ENCODE assay signal across 15 mouse cellular contexts in genomic region chr8:77375999-77376398, GRCm38 (mm10).
DNase-seq lines count a peak whose midpoint lies in the region; ATAC-seq and TF ChIP-seq lines count a peak whose summit lies in the region.
"Had no signal": no experiment of that assay in that cellular context is flagged by ENCODE, and none has a peak within 500 bp of the region (broad histone marks: within the 10 kb centered on the region; RNA-seq: fewer than 3 reads in every experiment).

No protein-coding gene starts in this region.

- no peak overlapping the region for H3K4me3 ChIP-seq in heart, embryonic 11.5 days (ENCODE audit: low read depth, low read length)
- H3K4me3 ChIP-seq in layer of hippocampus, adult 2 months, result no peak overlapping the region
- no peak overlapping the region for H3K4me3 ChIP-seq in MEL (ENCODE audit: control insufficient read depth in 1 of 2, insufficient read depth in 1 of 2, low read depth in 2 of 2, low read length in 2 of 2)
- no peak overlapping the region for H3K4me3 ChIP-seq in embryonic facial prominence, embryonic 15.5 days (replicated peaks)
- H3K4me3 ChIP-seq: forebrain, embryonic 13.5 days; gastrocnemius, adult 2 months; heart, embryonic 10.5 days; hindbrain, embryonic 10.5 days; intestine, embryonic 15.5 days had no signal

- ATAC-seq in heart, embryonic 11.5 days (replicated peaks; ENCODE audit: insufficient number of reproducible peaks, low FRiP score, low TSS enrichment), result no peak
- no peak for ATAC-seq in embryonic facial prominence, embryonic 15.5 days (ENCODE audit: insufficient number of reproducible peaks, low FRiP score, low TSS enrichment, low read depth)

- H3K4me2 ChIP-seq in heart, embryonic 11.5 days, result no peak overlapping the region
- H3K4me2 ChIP-seq in embryonic facial prominence, embryonic 15.5 days (replicated peaks), result no peak overlapping the region
- H3K4me2 ChIP-seq: forebrain, embryonic 13.5 days; hindbrain, embryonic 14.5 days; intestine, embryonic 15.5 days had no signal

- no peaks in the 10 kb centered on the region for H3K9me3 ChIP-seq in heart, embryonic 11.5 days (replicated peaks; ENCODE audit: control insufficient read depth, low read length)
- no peaks in the 10 kb centered on the region for H3K9me3 ChIP-seq in MEL (replicated peaks; ENCODE audit: insufficient read depth, low read length)
- H3K9me3 ChIP-seq in embryonic facial prominence, embryonic 15.5 days (replicated peaks), result no peaks in the 10 kb centered on the region
- H3K9me3 ChIP-seq: forebrain, embryonic 13.5 days; heart, embryonic 10.5 days; hindbrain, embryonic 10.5 days; intestine, embryonic 15.5 days had no signal

- no peak for DNase-seq in heart, postnatal 14 days
- DNase-seq in layer of hippocampus, adult 2 months (ENCODE audit: low spot score in 2 of 2), result no peak
- no peak for DNase-seq in layer of hippocampus, adult 11-12 months (ENCODE audit: low spot score)
- peak; percentile 53 for DNase-seq in MEL (ENCODE audit: low read depth, low spot score)
- DNase-seq in frontal cortex, adult 2 months (ENCODE audit: extremely low spot score in 1 of 2, low spot score in 1 of 2), result no peak
- DNase-seq: forebrain, postnatal 0 days; gastrocnemius, postnatal 25 days had no signal

- H3K27me3 ChIP-seq in heart, embryonic 11.5 days (ENCODE audit: control insufficient read depth, insufficient read depth, low read length), result no peaks in the 10 kb centered on the region
- no peaks in the 10 kb centered on the region for H3K27me3 ChIP-seq in MEL (ENCODE audit: control insufficient read depth in 1 of 2, insufficient read depth in 2 of 2, low read length in 2 of 2)
- no peaks in the 10 kb centered on the region for H3K27me3 ChIP-seq in embryonic facial prominence, embryonic 15.5 days
- H3K27me3 ChIP-seq: forebrain, embryonic 13.5 days; intestine, embryonic 15.5 days had no signal

- peak overlapping the region; percentile 13; the same call in 1 of the 2 replicates for H3K27ac ChIP-seq in heart, embryonic 11.5 days (ENCODE audit: low read depth, low read length)
- peak overlapping the region; percentile 79 for H3K27ac ChIP-seq in layer of hippocampus, adult 2 months
- H3K27ac ChIP-seq in MEL (ENCODE audit: control insufficient read depth, low read depth, low read length), result peak overlapping the region; percentile 37
- 0 out of 2 replicates have a peak overlapping the region, but pooled peaks have one; percentile 17 for H3K27ac ChIP-seq in embryonic facial prominence, embryonic 15.5 days (replicated peaks)
- H3K27ac ChIP-seq: forebrain, embryonic 13.5 days; gastrocnemius, adult 2 months; hindbrain, embryonic 10.5 days; hindbrain, embryonic 14.5 days; intestine, embryonic 15.5 days had no signal

- H3K9ac ChIP-seq in heart, embryonic 11.5 days (ENCODE audit: low read depth, low read length), result no peak overlapping the region
- no peak overlapping the region for H3K9ac ChIP-seq in MEL (ENCODE audit: control insufficient read depth, low read depth, low read length, poor library complexity, severe bottlenecking)
- no peak overlapping the region for H3K9ac ChIP-seq in embryonic facial prominence, embryonic 15.5 days
- H3K9ac ChIP-seq: forebrain, embryonic 13.5 days; forebrain, postnatal 0 days; hindbrain, embryonic 14.5 days; intestine, embryonic 15.5 days had no signal

- intact Hi-C loops in heart, postnatal 14 days (cut with DNase I), result no loop called here

- H3K36me3 ChIP-seq in heart, embryonic 11.5 days (ENCODE audit: control insufficient read depth, insufficient read depth, low read length), result no peaks in the 10 kb centered on the region; the same call in 1 of the 2 replicates
- peaks cover 0 to 13% of the 10 kb centered on the region in 2 experiments; a peak in 2 of 4 replicates for H3K36me3 ChIP-seq in MEL (ENCODE audit: control insufficient read depth in 1 of 2, insufficient read depth in 2 of 2, low read length in 2 of 2)
- H3K36me3 ChIP-seq in embryonic facial prominence, embryonic 15.5 days, result peaks cover 24% of the 10 kb centered on the region; the same call in 1 of the 2 replicates

- 78% methylated on average over 2 of the region's 2 CpGs for WGBS in heart, embryonic 11.5 days (ENCODE audit: insufficient replicate concordance)
- 76% methylated on average over 2 of the region's 2 CpGs for WGBS in embryonic facial prominence, embryonic 15.5 days

- peaks cover 16% of the 10 kb centered on the region for H3K4me1 ChIP-seq in heart, embryonic 11.5 days (ENCODE audit: control insufficient read depth, insufficient read depth, low read length)
- H3K4me1 ChIP-seq in MEL (ENCODE audit: control insufficient read depth in 1 of 2, insufficient read depth in 2 of 2, low read length in 2 of 2), result peaks cover 0 to 18% of the 10 kb centered on the region in 2 experiments; a peak in 2 of 4 replicates
- peaks cover 18% of the 10 kb centered on the region for H3K4me1 ChIP-seq in embryonic facial prominence, embryonic 15.5 days
- H3K4me1 ChIP-seq: intestine, embryonic 15.5 days had no signal

- TF ChIP-seq RAD21 in MEL (IDR thresholded peaks at IDR 0.05; ENCODE audit: low read depth, low read length), result no peak

- no peaks in the 10 kb centered on the region for H3K79me2 ChIP-seq in MEL (ENCODE audit: control insufficient read depth, insufficient read depth, low read length, poor library complexity)

- peak in 1 of 2 experiments; percentile 17; a peak in 1 of 4 replicates for TF ChIP-seq EP300 in MEL (IDR thresholded peaks at IDR 0.05; ENCODE audit: low read depth in 1 of 2, low read length in 2 of 2)

- TF ChIP-seq CTCF in layer of hippocampus, adult 2 months (conservative IDR thresholded peaks at IDR 0.05), result no peak
- TF ChIP-seq CTCF in MEL (IDR thresholded peaks at IDR 0.05 in 2 of 3, conservative IDR thresholded peaks at IDR 0.05 in 1 of 3; ENCODE audit: control insufficient read depth in 1 of 3, insufficient read depth in 1 of 3, low read depth in 2 of 3, low read length in 3 of 3, poor library complexity in 1 of 3, severe bottlenecking in 1 of 3), result no peak

- TF ChIP-seq POLR2A in MEL (IDR thresholded peaks at IDR 0.05; ENCODE audit: control insufficient read depth in 1 of 2, insufficient read depth in 1 of 2, low read depth in 1 of 2, low read length in 2 of 2, poor library complexity in 1 of 2), result no peak

TF ChIP-seq in MEL, 35 proteins besides CTCF, POLR2A, EP300 and RAD21:
- TF ChIP-seq ZNF384 (IDR thresholded peaks at IDR 0.05; ENCODE audit: low read depth, low read length) (peak; percentile 81), CHD2 (IDR thresholded peaks at IDR 0.05; ENCODE audit: low read length) (no peak)
TF ChIP-seq in MEL: peak in this region for 1.

Comparison
In these comparisons a context has a peak if more than half of its experiments do, and no peak if none do; other contexts are left out.
1. H3K27ac ChIP-seq: peak in every context shown above with its lines; median percentile 79 in layer of hippocampus, adult 2 months; 37 in MEL; 17 in embryonic facial prominence, embryonic 15.5 days; 13 in heart, embryonic 11.5 days.